Mouse (Mus musculus) layer of hippocampus, postnatal 10 days (tissue): ENCODE measurements around the gene Stat4. TPM values are rescaled to one million over a fixed set of nuclear protein-coding genes. Genes with fewer than 3 reads are reported as not detected.

Experiments
- DNase-seq, 2 experiments: peaks; one replicate each; pipeline ENCODE4 v3.0.0; 2021; ENCODE audit warnings: low spot score in 2 of 2
- long read RNA-seq: library from polyadenylated mRNA; stranded (forward); transcript quantifications from one replicate; pipeline ENCODE4 v2.0.0, GENCODE M21; 2023
- total RNA-seq, 2 experiments: library from RNA; stranded (reverse); gene quantifications; 2 replicates each; pipeline ENCODE4 v1.2.3; 2021

The Stat4 gene
- total RNA-seq: 1 to 10 TPM; 1.6 to 2.0 TPM
- long read RNA-seq: 0 reads

DNA sequence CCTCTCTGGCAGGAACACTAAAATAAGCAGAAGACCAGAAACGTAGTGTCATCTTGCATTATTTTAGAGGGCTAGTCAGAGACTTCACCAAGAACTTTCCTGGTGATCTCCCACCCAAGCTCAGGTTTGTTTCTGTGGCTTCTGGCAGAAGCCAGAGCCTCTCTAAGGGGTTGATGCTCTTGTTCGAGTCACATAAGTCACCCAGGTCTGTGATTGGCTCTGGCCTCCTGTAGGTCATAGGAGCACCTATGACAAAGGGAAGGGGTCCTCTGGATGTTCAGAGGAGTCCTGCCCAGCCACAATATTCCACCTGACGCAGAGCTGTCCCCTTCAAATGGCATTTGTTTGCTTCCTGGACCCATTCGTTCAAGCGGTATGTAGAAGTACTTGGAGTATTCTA, at the start of gene Stat4:
Gene Stat4 (plus strand): TSS at position 301 of the 400 bp plus-strand sequence.
- DNase-seq: no peak

DNA sequence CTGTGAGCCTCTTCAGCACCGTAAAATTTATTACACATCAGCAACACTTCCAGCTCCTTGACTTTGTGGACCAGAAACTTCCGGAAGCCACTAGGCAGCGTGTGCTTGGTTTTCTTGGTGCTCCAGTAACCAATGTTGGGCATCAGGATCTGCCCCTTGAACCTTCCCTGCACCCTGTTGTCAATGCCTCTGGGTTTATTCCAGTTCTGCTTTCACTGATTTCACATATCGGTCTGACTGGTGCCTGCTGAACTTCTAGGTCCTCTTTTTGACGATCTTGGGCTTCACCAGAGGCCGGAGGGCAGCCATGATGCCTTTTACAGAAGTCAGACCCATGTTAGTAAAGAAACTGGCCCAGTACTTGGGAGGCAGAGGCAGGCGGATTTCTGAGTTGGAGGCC, 48.6 kb upstream of the Stat4 start:
- no peak for DNase-seq

DNA sequence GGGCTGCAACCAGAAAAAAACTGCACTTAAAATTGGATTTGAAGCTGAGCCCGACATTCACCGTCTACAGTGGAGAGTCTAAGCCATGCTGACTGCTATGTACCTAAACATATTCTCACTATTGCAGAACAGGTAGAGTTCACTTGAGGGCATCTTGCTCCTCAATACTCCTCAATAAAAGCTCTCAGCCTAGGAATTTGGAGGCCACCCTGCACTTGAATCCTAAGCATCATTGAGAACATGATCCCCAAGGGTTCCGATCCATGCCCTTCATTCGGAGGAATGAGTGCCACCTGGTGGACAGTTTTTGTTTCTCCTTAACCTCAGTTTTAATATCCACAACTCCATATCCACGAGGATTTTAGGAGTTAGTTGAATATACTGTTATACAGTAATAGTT, 42.2 kb upstream of the Stat4 start:
- peak; percentile 49 to 57 for DNase-seq

DNA sequence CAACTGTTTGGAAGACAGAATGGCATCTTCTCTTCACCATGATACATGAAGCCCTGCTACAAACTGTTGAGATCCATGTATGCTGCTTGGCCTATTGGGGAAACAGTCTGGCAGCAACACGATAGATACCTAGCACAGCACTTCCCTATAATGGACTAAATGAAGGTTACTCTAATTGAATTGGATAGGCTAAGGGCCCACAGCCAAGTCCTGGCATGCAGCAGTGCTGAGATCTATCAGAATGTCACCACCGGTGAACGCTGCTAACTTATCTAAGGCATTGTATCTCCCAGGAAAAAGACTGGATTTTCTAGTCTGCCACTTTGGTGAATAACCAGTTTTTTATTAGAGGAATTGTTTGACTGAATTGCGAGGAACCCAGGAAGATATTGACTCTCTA, 39.8 kb upstream of the Stat4 start:
- DNase-seq: no peak

DNA sequence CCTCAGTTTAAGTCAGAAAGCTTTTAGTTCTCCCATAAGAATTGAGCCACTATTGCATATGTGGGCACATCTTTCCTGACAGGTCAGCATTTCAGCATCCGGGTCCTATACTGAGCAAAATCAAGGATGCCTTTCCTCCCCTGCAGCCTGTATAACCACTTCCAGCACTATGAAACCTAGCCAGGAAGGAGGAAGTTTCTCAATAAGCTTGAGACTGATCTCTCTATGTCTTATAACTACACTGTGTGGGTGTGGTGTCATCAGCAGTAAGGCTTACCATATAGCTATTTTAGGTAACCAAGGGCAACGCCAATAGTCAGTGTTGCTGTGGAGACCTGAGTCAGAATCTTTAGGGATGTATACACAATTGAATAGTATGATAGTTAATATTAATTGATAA, 22.3 kb upstream of the Stat4 start:
- DNase-seq: no peak

DNA sequence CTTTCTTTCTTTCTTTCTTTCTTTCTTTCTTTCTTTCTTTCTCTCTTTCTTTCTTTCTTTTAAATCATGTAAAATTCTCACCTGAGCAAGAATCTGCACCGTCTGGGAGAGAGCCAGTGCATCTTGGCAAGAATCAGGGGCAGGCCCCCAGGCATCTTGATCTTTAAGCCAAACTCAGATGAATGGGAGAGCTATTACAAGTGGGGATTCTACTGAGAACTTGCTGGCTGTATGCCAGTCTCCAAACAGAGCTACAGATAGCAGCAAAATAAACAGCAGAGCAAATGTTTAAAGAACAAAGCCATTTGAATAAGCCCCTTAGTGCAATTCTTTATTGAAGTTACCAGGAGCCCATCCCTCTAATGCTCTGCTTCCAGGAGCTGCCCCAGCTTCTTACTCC, 18.0 kb upstream of the Stat4 start:
- DNase-seq: peak in 1 of 2 experiments; percentile 7

DNA sequence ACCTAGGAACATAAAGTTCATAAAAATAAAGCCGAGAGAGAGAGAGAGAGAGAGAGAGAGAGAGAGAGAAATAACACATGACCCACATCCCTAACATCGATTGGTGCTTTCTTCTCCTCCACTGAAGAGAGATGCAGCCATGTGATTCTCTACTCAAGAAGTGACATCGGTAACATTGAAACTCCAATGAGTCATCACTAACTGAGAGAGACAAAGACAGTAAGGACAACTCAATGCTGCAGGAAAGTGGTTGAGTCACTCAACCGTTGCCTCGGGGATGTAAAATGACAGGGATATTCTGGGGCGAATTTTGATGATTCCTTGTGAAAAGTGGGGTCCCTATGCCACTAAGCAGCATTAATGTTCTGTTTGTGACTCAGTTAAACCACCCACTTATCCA, 16.8 kb upstream of the Stat4 start:
- no peak for DNase-seq

DNA sequence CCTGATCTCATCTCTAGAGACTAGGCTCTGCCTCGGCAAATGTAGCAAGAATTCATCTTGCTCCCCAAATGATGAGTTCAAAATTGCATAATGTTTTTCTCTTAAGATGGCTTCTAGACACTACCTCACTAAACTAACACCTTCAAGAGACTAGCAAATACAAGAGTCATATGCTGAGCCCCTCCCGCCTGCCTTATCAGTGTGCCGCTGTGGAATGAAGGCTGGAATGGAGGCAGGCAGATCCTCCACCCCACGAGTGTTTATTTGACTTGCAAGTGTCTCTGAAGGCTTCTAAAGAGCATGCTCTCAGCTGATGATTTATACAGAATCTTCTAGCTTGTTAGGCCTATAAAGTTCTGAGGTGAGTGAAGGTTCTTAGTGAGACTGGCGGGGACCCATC, 11.4 kb upstream of the Stat4 start:
- no peak for DNase-seq

DNA sequence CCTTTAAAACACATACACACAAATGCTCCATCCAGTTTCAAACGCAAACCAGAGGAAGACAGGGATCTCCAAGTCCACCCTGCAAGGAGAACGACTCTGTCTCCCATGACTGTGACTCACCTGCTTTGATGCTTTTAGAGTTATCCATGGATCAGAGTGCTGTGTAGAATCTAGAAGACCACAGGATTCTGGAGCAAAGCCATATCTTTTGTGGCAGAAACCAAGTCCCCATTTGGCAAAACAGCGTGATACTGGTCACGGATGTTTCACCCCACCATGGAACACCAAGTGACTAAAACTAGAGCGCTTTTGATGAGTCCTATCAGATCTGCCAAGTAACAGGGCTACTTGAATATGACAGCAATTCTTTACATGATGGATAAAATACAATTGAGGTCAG, 7.9 kb upstream of the Stat4 start:
- DNase-seq: no peak

DNA sequence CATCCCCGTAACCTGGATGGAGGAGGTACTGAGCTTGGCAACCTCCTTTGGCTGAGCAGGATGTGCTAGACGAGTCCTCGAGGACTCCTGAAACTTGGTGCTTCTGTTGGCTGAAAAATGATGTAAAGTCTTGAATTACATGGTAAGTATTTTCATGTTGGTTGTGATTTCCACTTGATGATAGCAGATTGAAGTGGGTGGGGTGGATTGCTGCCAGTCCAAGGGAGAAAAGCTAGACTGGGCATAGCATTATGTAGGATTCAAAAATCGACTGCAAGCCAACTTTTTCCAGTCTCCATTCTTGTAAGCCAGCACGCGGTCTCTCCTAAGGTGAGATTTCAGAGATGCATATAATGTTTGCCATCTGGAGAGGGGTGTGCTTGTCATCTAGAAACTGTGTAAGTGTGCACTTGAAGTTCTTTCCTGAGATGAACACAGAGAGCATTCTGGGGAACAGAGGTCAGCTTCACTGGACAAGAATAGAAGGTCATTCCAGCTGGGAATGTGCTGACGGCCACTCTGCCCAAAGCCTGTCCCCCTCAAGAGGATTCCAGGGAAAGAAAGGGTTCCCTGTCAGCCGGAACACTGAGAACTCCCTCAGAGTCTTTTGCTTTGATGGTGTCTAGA, 5.1 kb downstream of the Stat4 start:
- DNase-seq: peak in 1 of 2 experiments; percentile 25

DNA sequence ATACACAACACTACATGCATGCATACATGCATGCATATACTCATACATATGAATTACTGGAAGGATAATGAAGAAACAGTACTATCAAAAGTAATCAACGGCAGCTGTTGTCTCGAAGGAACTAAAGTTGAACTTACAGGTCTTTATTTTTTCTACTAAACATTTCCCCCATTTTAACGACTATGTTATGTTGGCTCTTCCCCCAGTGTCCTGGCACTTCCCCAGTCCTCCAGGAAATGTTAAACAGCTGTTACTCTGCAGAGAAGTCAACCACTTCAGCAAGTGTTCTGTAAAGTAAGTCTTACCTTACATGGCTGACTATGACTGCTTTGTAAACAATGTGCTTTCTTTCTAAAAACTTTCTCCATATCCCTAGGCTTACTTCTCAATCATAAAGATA, 9.1 kb downstream of the Stat4 start:
- DNase-seq: no peak

DNA sequence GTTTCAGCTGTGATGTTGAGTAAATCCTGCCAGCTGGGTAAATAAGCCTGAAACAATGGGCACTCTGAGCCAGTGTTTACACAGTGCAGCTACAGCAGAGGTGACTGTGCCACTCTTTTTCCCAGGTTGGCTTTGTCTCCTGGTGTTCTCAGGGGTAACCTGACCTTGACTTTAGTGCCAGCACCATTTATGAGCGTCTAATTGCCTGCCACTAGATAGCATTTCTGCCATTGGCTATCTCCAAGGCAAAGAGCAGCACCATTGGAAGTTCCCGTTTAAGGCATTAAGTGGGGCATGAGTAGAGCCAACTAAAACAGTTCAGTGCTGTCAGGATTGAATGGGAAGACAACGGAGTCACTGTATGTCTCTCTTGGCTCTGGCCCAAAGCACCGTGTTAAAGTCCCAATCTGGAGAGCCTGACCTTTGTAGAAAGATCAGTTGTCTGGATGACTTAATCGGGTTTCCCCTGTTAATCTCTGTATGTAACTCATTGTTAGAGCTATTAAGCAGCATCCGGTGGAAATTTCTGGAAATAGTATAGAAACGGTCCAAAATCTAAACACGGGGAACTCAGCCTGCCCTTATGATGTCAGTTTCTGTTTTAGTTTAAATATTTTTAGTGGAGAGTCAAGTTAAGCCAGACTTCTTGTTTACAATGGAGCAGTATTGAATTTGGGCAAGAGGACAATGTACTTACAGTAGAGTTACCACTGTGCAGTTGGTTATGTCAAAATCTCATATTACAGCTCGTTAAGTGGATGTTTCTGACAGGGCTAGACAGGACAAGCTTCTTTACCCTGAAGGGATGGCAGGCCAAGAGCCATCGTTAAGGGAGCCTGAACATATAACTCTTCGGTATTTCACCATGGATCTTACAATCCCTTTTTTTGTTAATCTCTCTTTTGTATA, 10.1 kb downstream of the Stat4 start:
- no peak for DNase-seq

DNA sequence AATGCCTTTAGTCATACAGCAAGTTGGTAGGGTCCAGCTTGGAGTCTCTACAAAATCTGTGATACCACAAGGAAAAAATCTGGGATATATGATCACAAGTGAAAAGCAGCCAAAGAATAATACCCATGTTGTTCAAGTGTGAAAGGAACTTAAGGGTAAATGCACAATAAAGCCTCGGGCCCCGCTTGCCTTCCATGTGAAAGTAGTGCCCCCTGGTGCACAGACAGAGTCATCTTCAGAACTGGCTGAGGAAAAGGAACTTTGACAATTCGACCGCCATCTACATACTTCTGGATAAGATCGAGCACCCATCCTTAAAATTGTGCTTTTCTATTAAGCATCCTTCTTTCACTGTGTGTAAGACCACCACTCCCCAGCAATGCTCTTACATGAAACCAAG, 11.6 kb downstream of the Stat4 start:
- peak; percentile 60 to 70 for DNase-seq

DNA sequence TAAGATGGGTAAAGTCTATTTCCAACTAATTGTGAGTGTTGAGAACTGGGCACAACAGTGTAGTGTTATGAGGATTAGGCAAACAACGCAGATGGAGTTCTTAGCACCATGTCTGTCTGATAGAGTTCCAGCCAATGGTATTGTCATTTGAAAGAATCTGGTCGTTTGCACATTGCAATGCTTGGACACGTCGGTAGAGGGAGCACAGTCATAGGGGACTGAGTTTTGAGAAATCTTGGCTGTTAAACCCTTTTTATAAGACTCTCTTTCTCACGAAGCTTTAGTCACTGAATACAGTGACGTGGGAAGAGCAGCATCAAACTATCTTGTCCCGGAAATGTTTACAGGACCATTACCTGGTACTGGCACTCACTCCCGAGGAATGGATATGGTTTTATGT, 17.1 kb downstream of the Stat4 start:
- peak; percentile 82 to 85 for DNase-seq

DNA sequence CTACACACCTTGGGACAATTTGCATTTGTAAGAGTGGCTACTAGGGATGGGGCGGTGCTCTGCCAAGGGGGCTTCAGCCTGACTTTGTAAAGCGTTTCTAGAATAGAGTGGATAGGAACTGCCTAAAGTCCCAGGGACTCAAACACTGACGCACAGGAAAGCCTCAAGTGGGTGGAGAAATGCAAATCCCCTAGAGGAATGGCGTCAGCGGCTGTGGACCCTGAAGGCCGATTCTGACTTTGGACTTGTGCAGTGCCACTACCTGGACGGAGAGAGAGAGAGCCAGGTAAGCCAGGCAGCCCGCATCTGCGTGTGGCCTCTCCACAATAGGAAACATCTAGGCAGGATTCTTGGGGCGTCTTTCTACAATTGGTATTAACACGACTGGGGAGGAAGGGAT, 21.5 kb downstream of the Stat4 start:
- DNase-seq: no peak

DNA sequence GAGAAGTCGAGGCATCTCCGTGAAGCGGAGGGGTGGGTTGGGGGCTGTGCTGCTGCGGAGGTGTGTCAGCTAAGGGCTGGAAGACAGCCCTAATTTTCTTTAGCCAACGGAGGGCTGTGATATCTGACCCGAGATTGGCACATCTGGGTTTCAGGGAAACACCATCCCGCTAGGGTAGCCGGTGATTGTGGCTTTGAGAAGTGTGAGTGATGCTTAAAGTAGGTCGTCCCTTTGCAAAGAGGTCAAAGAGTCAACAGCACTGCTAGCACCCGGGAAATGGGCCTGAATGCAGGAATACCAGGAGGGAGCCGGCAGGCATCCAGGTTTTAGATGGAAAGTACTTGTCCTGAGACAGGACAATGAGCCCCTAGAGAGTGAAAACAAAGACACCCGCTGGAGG, 22.0 kb downstream of the Stat4 start:
- DNase-seq: no peak

DNA sequence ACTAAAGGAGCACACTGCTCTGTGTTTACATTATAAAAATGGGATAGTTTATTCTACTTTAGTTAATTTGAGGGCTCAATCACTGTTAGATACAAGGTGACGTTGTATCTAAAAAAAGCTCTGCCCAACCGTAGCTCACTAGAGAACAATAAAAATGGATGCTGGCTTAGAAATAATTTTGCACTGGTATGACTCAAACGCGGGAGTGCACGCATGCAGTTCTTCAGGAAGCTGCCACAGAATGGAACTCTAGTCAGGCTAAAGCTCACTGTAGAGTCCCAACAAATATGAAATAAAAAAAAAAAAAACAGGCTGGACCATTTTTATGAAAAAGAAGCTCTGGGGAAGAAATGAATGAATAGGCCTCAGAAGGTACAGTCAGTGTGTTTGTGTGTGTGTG, 23.8 kb downstream of the Stat4 start:
- DNase-seq: no peak

DNA sequence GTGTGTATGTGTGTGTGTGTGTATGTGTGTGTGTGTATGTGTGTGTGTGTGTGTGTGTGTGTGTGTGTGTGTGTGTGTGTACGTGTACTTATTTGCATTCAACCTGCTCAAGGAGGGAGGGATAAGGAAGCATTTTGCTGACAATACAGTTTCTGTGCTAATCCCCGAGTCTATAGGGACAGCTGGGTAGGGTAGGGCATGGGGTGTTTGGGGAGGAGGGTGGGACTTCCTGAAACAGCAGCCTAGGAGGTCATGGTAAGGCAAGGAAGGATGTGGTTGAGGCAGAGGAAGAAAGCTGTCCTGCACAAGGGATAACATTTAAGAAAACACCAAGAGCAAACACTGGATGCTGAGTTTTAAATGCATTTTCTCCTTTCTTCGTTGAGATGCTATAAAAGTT, 24.3 kb downstream of the Stat4 start:
- no peak for DNase-seq

DNA sequence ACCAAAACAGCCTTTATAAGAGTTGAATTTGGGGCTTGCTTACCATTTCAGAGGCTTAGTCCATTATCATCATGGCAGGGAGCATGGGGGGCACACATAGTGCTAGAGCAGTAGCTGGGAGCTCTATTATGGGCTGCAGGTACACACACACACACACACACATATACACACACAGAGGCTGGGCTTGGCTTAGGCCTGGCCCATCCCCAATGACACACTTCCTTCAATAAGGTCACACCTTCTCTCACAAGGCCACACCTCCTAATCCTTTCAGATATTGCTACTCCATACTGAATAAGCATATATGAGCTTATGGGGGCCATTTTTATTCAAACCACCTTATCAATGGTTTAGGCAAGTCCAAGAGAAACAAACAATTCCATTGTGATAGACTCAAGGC, 25.3 kb downstream of the Stat4 start:
- no peak for DNase-seq

DNA sequence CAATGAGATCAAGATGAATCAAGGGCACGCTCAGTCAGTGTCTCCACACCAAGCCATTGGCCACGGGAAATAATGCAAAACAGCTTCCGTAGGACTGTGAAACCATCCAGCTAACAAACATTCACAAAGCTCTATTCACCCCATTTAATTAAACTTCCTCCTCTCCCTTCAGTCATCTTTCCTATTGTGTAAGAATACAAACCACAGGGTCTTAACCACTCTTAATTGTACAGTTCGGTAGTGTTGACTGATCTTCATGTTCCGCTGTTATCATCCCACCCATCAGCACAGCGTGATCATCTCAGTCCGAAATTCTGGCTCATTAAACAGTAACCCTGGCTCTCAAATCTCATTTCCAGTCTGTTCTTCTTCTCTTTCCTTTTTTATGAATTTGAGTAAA, 25.8 kb downstream of the Stat4 start:
- DNase-seq: no peak

DNA sequence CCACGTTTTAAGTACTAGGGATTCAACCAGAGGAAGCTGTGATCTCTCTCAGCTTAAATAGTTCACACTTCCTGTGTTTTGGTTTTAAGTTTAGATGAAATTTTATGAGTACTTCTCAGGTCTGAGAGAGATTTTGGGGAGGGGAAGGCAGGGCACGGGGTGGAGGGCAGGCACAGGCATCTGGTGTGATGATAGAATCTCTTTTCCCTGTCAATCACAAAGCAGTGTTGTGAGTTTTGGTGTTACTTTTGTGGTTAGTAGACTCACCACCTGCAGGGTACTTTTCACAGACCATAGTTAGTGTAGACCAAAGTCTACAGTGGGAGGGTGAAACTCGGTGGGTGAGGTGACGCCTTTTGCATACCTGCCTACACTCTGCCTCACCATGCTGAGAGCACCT, 32.7 kb downstream of the Stat4 start:
- no peak for DNase-seq

DNA sequence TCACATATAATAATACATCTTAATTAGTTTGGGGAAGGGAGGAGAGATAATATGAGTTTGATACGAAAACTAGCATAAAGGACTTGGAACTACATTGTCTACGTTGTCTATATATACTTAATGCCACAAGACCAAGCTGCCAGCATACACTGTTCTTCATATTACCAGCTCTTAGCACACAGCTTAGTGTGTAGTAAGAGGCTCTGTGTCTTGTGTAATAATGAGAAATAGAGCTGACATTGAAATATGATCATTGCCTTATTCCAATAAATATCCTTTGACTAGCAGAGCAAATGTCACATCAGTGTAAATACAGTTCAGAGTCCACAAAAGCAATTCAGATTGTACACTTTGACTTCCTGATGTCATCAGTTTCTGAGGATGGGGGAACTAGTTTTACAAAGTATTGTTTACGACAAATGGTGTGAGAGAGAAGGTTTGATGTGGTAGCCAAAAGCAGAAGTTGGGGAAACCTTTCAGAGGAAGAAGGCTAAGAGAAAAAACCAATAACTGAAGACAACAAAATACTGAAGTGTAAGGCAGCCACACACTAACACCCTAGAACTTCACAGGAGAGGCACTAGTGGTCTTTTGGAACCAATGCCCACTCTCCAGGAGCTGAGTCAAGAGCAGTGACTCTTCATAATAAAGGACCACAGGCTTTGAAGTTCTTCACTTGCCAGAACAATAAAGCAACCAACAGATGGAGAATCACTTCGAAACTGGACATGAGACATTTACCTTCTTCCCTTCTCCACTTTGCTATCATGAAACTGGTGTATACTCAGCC, 35.2 kb downstream of the Stat4 start:
- no peak for DNase-seq
